Mouse (Mus musculus): Measurements from ENCODE around the gene E430018J23Rik. TPM values are rescaled to one million over a fixed set of nuclear protein-coding genes. Genes with fewer than 3 reads are reported as not detected.

Gene E430018J23Rik
- polyA plus RNA-seq, 1 experiment from 2014 or later: 9.0 TPM

GRCm38 (mm10) chr7:127351230-127352004 is 42.0 kb downstream of the E430018J23Rik start:
- Histone ChIP-seq H3K36me3 (ENCODE audit: control insufficient read depth, insufficient read depth, low read length) (no peaks in the 10 kb centered on the region), H3K27ac (replicated peaks; ENCODE audit: low read depth, low read length) (no peak overlapping the region), H3K4me3 (ENCODE audit: low read depth, low read length) (no peak overlapping the region), H3K4me2 (ENCODE audit: low read depth, severe bottlenecking) (no peak overlapping the region), H3K4me1 (ENCODE audit: control insufficient read depth, insufficient read depth, low read length) (no peaks in the 10 kb centered on the region), H3K9me3 (ENCODE audit: control insufficient read depth, low read length) (no peaks in the 10 kb centered on the region), H3K9ac (ENCODE audit: low read length) (no peak overlapping the region), H3K27me3 (ENCODE audit: control insufficient read depth, insufficient read depth, low read length) (no peaks in the 10 kb centered on the region)
- 89% methylated on average over 5 of the region's 5 CpGs for WGBS
- no peak for DNase-seq (ENCODE audit: low spot score)
- no peak for ATAC-seq (ENCODE audit: insufficient number of reproducible peaks, low FRiP score, low TSS enrichment, low read depth)

DNA sequence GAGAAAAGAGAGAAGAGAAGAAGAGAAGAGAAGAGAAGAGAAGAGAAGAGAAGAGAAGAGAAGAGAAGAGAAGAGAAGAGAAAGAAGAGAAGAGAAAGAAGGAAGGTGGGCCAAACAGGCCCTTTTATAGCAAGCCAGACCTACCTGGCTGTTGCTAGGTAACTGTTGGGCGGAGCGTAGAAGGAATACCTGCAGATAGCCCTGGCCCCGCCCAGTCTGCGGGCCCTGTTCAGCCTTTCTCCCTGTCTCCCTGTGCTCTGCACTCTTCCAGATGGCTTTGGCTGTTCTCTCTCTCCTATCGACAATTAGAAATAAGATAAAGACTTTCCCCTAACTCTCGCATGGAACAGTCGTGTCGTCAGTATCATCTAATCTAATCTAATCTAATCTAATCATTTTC is 46.8 kb downstream of the E430018J23Rik start:
- no peak overlapping the region for H3K27ac ChIP-seq (replicated peaks; ENCODE audit: low read depth, low read length)
- peak; percentile 30 for DNase-seq (ENCODE audit: low spot score)

DNA sequence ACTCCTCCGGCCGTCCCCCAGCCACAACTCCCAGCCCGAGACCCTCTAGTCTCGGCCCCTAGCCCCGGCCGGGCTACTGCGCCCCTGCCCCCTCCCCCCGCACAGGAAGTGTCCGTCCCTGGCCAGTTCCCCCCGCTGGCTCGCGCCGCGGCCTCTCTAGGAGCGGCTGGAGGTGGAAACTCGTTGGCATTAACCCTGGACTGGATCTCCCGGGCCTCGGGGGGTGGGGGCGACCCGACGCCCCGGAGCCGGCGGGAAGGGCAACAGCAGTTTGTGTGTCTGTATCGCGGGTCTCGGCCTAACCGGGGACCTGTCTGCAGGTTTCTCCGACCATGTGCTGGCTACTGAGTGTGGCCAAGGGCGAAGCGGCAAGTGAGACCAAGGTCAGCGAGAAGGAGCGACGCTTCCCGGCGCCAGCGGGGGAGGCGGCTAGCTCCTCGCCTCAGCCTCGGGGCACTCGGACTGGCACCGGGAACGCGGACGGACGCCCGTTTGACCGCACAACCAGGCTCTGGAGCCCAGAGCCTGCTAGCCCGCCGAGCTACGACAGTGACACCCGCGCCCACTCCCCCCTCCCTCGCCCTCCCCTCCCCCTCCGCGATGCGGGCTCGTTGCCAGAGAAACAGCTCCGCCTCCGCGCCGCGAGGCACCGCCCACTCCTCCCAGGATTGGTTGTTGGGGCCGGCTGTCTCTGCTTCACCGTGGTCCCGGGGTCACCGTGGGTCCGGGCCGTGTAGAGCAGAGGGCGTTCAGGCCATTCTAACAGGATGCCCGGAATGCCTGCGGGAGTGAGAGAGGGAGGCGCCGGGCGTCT is 47.7 kb downstream of the E430018J23Rik start, which contains the start of gene Zfp768:
Zfp768 (minus strand) TSS at position 78 of the 814 bp plus-strand sequence.
- H3K36me3 ChIP-seq (ENCODE audit: control insufficient read depth, insufficient read depth, low read length): peaks cover 14% of the 10 kb centered on the region
- ATAC-seq (ENCODE audit: insufficient number of reproducible peaks, low FRiP score, low TSS enrichment, low read depth) (peak; percentile 90), DNase-seq (ENCODE audit: low spot score) (peak; percentile 96)
- peak within 1 kb of the TSS; percentile 78 for H3K4me2 ChIP-seq (ENCODE audit: low read depth, severe bottlenecking)
- peak within 1 kb of the TSS; percentile 93 for H3K9ac ChIP-seq (ENCODE audit: low read length)
- peak within 1 kb of the TSS; percentile 83 for H3K27ac ChIP-seq (replicated peaks; ENCODE audit: low read depth, low read length)
- no peaks in the 10 kb centered on the region for H3K9me3 ChIP-seq (ENCODE audit: control insufficient read depth, low read length)
- H3K4me3 ChIP-seq (ENCODE audit: low read depth, low read length): peak within 1 kb of the TSS; percentile 92
- WGBS: 0% methylated on average over 61 of the region's 76 CpGs
- no peaks in the 10 kb centered on the region for H3K27me3 ChIP-seq (ENCODE audit: control insufficient read depth, insufficient read depth, low read length)
- peaks cover 6% of the 10 kb centered on the region for H3K4me1 ChIP-seq (ENCODE audit: control insufficient read depth, insufficient read depth, low read length)

More for the DNA sequence above, 46.8 kb downstream of the E430018J23Rik start:
- peaks cover 12% of the 10 kb centered on the region for H3K36me3 ChIP-seq (ENCODE audit: control insufficient read depth, insufficient read depth, low read length)
- peak overlapping the region; percentile 78 for H3K4me2 ChIP-seq (ENCODE audit: low read depth, severe bottlenecking)
- no peak for ATAC-seq (ENCODE audit: insufficient number of reproducible peaks, low FRiP score, low TSS enrichment, low read depth)
- peaks cover 6% of the 10 kb centered on the region for H3K4me1 ChIP-seq (ENCODE audit: control insufficient read depth, insufficient read depth, low read length)
- WGBS: 16% methylated on average over 8 of the region's 8 CpGs
- H3K9ac ChIP-seq (ENCODE audit: low read length): no peak overlapping the region
- H3K9me3 ChIP-seq (ENCODE audit: control insufficient read depth, low read length): no peaks in the 10 kb centered on the region
- H3K27me3 ChIP-seq (ENCODE audit: control insufficient read depth, insufficient read depth, low read length): no peaks in the 10 kb centered on the region
- peak overlapping the region; percentile 92 for H3K4me3 ChIP-seq (ENCODE audit: low read depth, low read length)

GRCm38 (mm10) chr7:127345092-127345491 is 48.3 kb downstream of the E430018J23Rik start:
- no peak for DNase-seq (ENCODE audit: low spot score)
- Histone ChIP-seq H3K4me1 (ENCODE audit: control insufficient read depth, insufficient read depth, low read length) (peaks cover 6% of the 10 kb centered on the region), H3K36me3 (ENCODE audit: control insufficient read depth, insufficient read depth, low read length) (peaks cover 14% of the 10 kb centered on the region), H3K4me2 (ENCODE audit: low read depth, severe bottlenecking) (peak overlapping the region; percentile 78), H3K9ac (ENCODE audit: low read length) (peak overlapping the region; percentile 93), H3K9me3 (ENCODE audit: control insufficient read depth, low read length) (no peaks in the 10 kb centered on the region), H3K27me3 (ENCODE audit: control insufficient read depth, insufficient read depth, low read length) (no peaks in the 10 kb centered on the region), H3K27ac (replicated peaks; ENCODE audit: low read depth, low read length) (peak overlapping the region; percentile 83), H3K4me3 (ENCODE audit: low read depth, low read length) (peak overlapping the region; percentile 92)
- WGBS: under 1% methylated on average over 38 of the region's 42 CpGs
- peak; percentile 52 for ATAC-seq (ENCODE audit: insufficient number of reproducible peaks, low FRiP score, low TSS enrichment, low read depth)

GRCm38 (mm10) chr7:127344371-127344770 is 49.1 kb downstream of the E430018J23Rik start:
- Histone ChIP-seq H3K27ac (replicated peaks; ENCODE audit: low read depth, low read length) (no peak overlapping the region), H3K9ac (ENCODE audit: low read length) (peak overlapping the region; percentile 12; the same call in 1 of the 2 replicates)

GRCm38 (mm10) chr7:127343351-127344019 is 49.9 kb downstream of the E430018J23Rik start:
- H3K27ac ChIP-seq (replicated peaks; ENCODE audit: low read depth, low read length): no peak overlapping the region
- no peaks in the 10 kb centered on the region for H3K9me3 ChIP-seq (ENCODE audit: control insufficient read depth, low read length)
- 93% methylated on average over 38 of the region's 38 CpGs for WGBS
- H3K4me1 ChIP-seq (ENCODE audit: control insufficient read depth, insufficient read depth, low read length): peaks cover 6% of the 10 kb centered on the region
- no peak for ATAC-seq (ENCODE audit: insufficient number of reproducible peaks, low FRiP score, low TSS enrichment, low read depth)
- no peaks in the 10 kb centered on the region for H3K27me3 ChIP-seq (ENCODE audit: control insufficient read depth, insufficient read depth, low read length)
- no peak for DNase-seq (ENCODE audit: low spot score)
- peaks cover 14% of the 10 kb centered on the region for H3K36me3 ChIP-seq (ENCODE audit: control insufficient read depth, insufficient read depth, low read length)
- no peak overlapping the region for H3K4me2 ChIP-seq (ENCODE audit: low read depth, severe bottlenecking)
- no peak overlapping the region for H3K4me3 ChIP-seq (ENCODE audit: low read depth, low read length)
- no peak overlapping the region for H3K9ac ChIP-seq (ENCODE audit: low read length)

More at GRCm38 (mm10) chr7:127344371-127344770, 49.1 kb downstream of the E430018J23Rik start:
- Histone ChIP-seq H3K36me3 (ENCODE audit: control insufficient read depth, insufficient read depth, low read length) (peaks cover 14% of the 10 kb centered on the region), H3K9me3 (ENCODE audit: control insufficient read depth, low read length) (no peaks in the 10 kb centered on the region), H3K27me3 (ENCODE audit: control insufficient read depth, insufficient read depth, low read length) (no peaks in the 10 kb centered on the region), H3K4me3 (ENCODE audit: low read depth, low read length) (peak overlapping the region; percentile 92), H3K4me1 (ENCODE audit: control insufficient read depth, insufficient read depth, low read length) (peaks cover 6% of the 10 kb centered on the region), H3K4me2 (ENCODE audit: low read depth, severe bottlenecking) (peak overlapping the region; percentile 78)
- WGBS: 91% methylated on average over 8 of the region's 8 CpGs
- DNase-seq (ENCODE audit: low spot score): no peak
- no peak for ATAC-seq (ENCODE audit: insufficient number of reproducible peaks, low FRiP score, low TSS enrichment, low read depth)

DNA sequence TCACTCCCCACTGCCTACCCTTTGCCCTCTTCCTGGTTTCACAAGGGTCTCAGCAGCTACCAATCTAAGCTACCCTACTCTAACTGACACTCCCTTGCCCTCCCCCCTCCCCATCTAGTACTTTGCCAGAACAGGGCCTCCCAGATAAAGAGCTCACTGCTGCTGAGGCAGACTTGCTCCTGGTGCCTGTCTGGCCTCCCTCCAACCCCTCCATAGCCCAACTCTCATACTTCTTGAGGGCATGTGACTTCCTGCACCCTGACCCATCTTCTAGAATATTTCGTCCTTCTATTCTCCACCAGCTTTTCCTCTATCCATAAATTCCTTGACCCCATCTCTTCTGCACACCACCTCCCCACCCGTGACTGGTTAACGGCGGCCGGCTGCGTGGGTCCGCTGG is 50.5 kb downstream of the E430018J23Rik start:
- no peaks in the 10 kb centered on the region for H3K27me3 ChIP-seq (ENCODE audit: control insufficient read depth, insufficient read depth, low read length)
- no peak overlapping the region for H3K9ac ChIP-seq (ENCODE audit: low read length)
- H3K27ac ChIP-seq (replicated peaks; ENCODE audit: low read depth, low read length): no peak overlapping the region
- DNase-seq (ENCODE audit: low spot score): no peak
- H3K4me3 ChIP-seq (ENCODE audit: low read depth, low read length): no peak overlapping the region
- H3K9me3 ChIP-seq (ENCODE audit: control insufficient read depth, low read length): no peaks in the 10 kb centered on the region
- no peak for ATAC-seq (ENCODE audit: insufficient number of reproducible peaks, low FRiP score, low TSS enrichment, low read depth)
- peaks cover 6% of the 10 kb centered on the region for H3K4me1 ChIP-seq (ENCODE audit: control insufficient read depth, insufficient read depth, low read length)
- no peak overlapping the region for H3K4me2 ChIP-seq (ENCODE audit: low read depth, severe bottlenecking)
- WGBS: 95% methylated on average over 7 of the region's 7 CpGs
- peaks cover 14% of the 10 kb centered on the region for H3K36me3 ChIP-seq (ENCODE audit: control insufficient read depth, insufficient read depth, low read length)

DNA sequence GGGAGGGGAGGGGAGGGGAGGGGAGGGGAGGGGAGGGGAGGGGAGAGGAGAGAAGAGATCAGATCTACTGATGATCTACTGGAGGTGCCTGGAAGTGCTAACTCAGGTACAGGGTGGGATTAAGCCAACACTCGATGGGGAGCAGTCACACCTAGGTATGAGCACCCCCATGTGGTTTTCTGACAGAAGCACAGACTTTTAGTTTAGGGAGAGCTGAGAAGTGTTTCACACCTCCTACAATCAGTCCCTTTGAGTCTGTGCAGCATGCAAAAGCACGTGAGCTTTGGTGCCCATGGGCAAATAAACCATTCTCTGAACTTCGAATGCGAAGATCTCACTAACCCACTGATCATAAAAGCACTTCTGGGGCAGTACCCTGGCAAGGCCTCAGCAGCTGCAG is 51.1 kb downstream of the E430018J23Rik start:
- no peak overlapping the region for H3K9ac ChIP-seq (ENCODE audit: low read length)
- peaks cover 14% of the 10 kb centered on the region for H3K36me3 ChIP-seq (ENCODE audit: control insufficient read depth, insufficient read depth, low read length)
- H3K27ac ChIP-seq (replicated peaks; ENCODE audit: low read depth, low read length): no peak overlapping the region
- no peak for ATAC-seq (ENCODE audit: insufficient number of reproducible peaks, low FRiP score, low TSS enrichment, low read depth)
- no peaks in the 10 kb centered on the region for H3K27me3 ChIP-seq (ENCODE audit: control insufficient read depth, insufficient read depth, low read length)
- H3K4me2 ChIP-seq (ENCODE audit: low read depth, severe bottlenecking): no peak overlapping the region
- peaks cover 6% of the 10 kb centered on the region for H3K4me1 ChIP-seq (ENCODE audit: control insufficient read depth, insufficient read depth, low read length)
- DNase-seq (ENCODE audit: low spot score): no peak
- H3K9me3 ChIP-seq (ENCODE audit: control insufficient read depth, low read length): no peaks in the 10 kb centered on the region
- no peak overlapping the region for H3K4me3 ChIP-seq (ENCODE audit: low read depth, low read length)
- 53% methylated on average over 4 of the region's 4 CpGs for WGBS

Data from limb, embryonic 11.5 days (tissue).